ENCODE assay signal across 28 mouse cellular contexts in genomic region chr4:40160591-40161434, GRCm38 (mm10). TPM values are rescaled to one million over a fixed set of nuclear protein-coding genes. Genes with fewer than 3 reads are reported as not detected.
A peak's percentile ranks its signal among the peaks of the same experiment; 100 is the strongest.
DNase-seq lines count a peak whose midpoint lies in the region; ATAC-seq and TF ChIP-seq lines count a peak whose summit lies in the region.
"Had no signal": no experiment of that assay in that cellular context is flagged by ENCODE, and none has a peak within 500 bp of the region (broad histone marks: within the 10 kb centered on the region; RNA-seq: fewer than 3 reads in every experiment).

No protein-coding gene starts in this region.

- H3K27ac ChIP-seq in intestine, postnatal 0 days (ENCODE audit: low read depth, low read length), result no peak overlapping the region
- H3K27ac ChIP-seq in intestine, embryonic 15.5 days, result no peak overlapping the region
- H3K27ac ChIP-seq in lung, postnatal 0 days (ENCODE audit: low read length), result no peak overlapping the region
- H3K27ac ChIP-seq in MEL (ENCODE audit: control insufficient read depth, low read depth, low read length), result no peak overlapping the region
- H3K27ac ChIP-seq in small intestine, adult 2 months (ENCODE audit: insufficient read depth, low read depth, low read length), result no peak overlapping the region
- H3K27ac ChIP-seq: embryonic facial prominence, embryonic 13.5 days; heart, embryonic 13.5 days; limb, embryonic 15.5 days had no signal

- no peaks in the 10 kb centered on the region for H3K79me2 ChIP-seq in MEL (ENCODE audit: control insufficient read depth, insufficient read depth, low read length, poor library complexity)

- no peaks in the 10 kb centered on the region for H3K9me3 ChIP-seq in intestine, postnatal 0 days (ENCODE audit: control insufficient read depth)
- H3K9me3 ChIP-seq in intestine, embryonic 15.5 days, result no peaks in the 10 kb centered on the region
- H3K9me3 ChIP-seq in lung, postnatal 0 days (ENCODE audit: low read length), result no peaks in the 10 kb centered on the region
- no peaks in the 10 kb centered on the region for H3K9me3 ChIP-seq in MEL (replicated peaks; ENCODE audit: insufficient read depth, low read length)
- H3K9me3 ChIP-seq: embryonic facial prominence, embryonic 13.5 days; heart, embryonic 13.5 days; limb, embryonic 15.5 days had no signal

- no peak for TF ChIP-seq RAD21 in MEL (IDR thresholded peaks at IDR 0.05; ENCODE audit: low read depth, low read length)

- TF ChIP-seq CTCF in intestine, postnatal 0 days (IDR thresholded peaks at IDR 0.05; ENCODE audit: low read depth), result peak; percentile 21; the same call in 1 of the 2 replicates
- TF ChIP-seq CTCF in lung, postnatal 0 days (IDR thresholded peaks at IDR 0.05), result peak; percentile 36
- peak in 2 of 3 experiments; percentile 22 to 27; a peak in 3 of 6 replicates for TF ChIP-seq CTCF in MEL (IDR thresholded peaks at IDR 0.05 in 2 of 3, conservative IDR thresholded peaks at IDR 0.05 in 1 of 3; ENCODE audit: control insufficient read depth in 1 of 3, insufficient read depth in 1 of 3, low read depth in 2 of 3, low read length in 3 of 3, poor library complexity in 1 of 3, severe bottlenecking in 1 of 3)
- peak; percentile 29; the same call in 1 of the 2 replicates for TF ChIP-seq CTCF in small intestine, adult 2 months (IDR thresholded peaks at IDR 0.05; ENCODE audit: extremely low read depth, insufficient read length, insufficient replicate concordance, low read depth, low read length)

- peaks cover 16% of the 10 kb centered on the region for H3K36me3 ChIP-seq in intestine, postnatal 0 days (ENCODE audit: control insufficient read depth, insufficient read depth)
- H3K36me3 ChIP-seq in intestine, embryonic 15.5 days, result peaks cover 6% of the 10 kb centered on the region; the same call in 1 of the 2 replicates
- H3K36me3 ChIP-seq in lung, postnatal 0 days (ENCODE audit: insufficient read depth, low read length), result 0 out of 2 replicates have a peak, but pooled peaks cover 3% of the 10 kb centered on the region
- H3K36me3 ChIP-seq in MEL (ENCODE audit: control insufficient read depth in 1 of 2, insufficient read depth in 2 of 2, low read length in 2 of 2), result no peaks in the 10 kb centered on the region; a peak in 1 of 4 replicates
- H3K36me3 ChIP-seq in small intestine, adult 2 months (ENCODE audit: control insufficient read depth, insufficient read depth, low read length), result peaks cover 16% of the 10 kb centered on the region

- peaks cover 5% of the 10 kb centered on the region; the same call in 1 of the 2 replicates for H3K4me1 ChIP-seq in intestine, postnatal 0 days (replicated peaks; ENCODE audit: control insufficient read depth, insufficient read depth, low read length)
- peaks cover 17% of the 10 kb centered on the region for H3K4me1 ChIP-seq in intestine, embryonic 15.5 days (replicated peaks)
- peaks cover 19% of the 10 kb centered on the region; the same call in 1 of the 2 replicates for H3K4me1 ChIP-seq in lung, postnatal 0 days (ENCODE audit: insufficient read depth, low read depth, low read length)
- no peaks in the 10 kb centered on the region for H3K4me1 ChIP-seq in MEL (ENCODE audit: control insufficient read depth in 1 of 2, insufficient read depth in 2 of 2, low read length in 2 of 2)
- H3K4me1 ChIP-seq in small intestine, adult 2 months (ENCODE audit: control insufficient read depth, insufficient read depth, insufficient read length, low read length), result no peaks in the 10 kb centered on the region; the same call in 1 of the 2 replicates
- H3K4me1 ChIP-seq: embryonic facial prominence, embryonic 13.5 days had no signal

- no peaks in the 10 kb centered on the region for H3K27me3 ChIP-seq in intestine, postnatal 0 days (replicated peaks; ENCODE audit: control insufficient read depth, insufficient read depth, low read length)
- H3K27me3 ChIP-seq in intestine, embryonic 15.5 days (replicated peaks), result no peaks in the 10 kb centered on the region
- H3K27me3 ChIP-seq in lung, postnatal 0 days (replicated peaks; ENCODE audit: insufficient read depth, low read length), result no peaks in the 10 kb centered on the region
- no peaks in the 10 kb centered on the region for H3K27me3 ChIP-seq in MEL (ENCODE audit: control insufficient read depth in 1 of 2, insufficient read depth in 2 of 2, low read length in 2 of 2)
- H3K27me3 ChIP-seq in small intestine, adult 2 months (ENCODE audit: control insufficient read depth, insufficient read depth, low read length), result no peaks in the 10 kb centered on the region
- H3K27me3 ChIP-seq: embryonic facial prominence, embryonic 13.5 days; heart, embryonic 13.5 days; limb, embryonic 15.5 days; megakaryocyte, embryonic 14.5 days had no signal

- no peak overlapping the region for H3K4me2 ChIP-seq in intestine, postnatal 0 days (replicated peaks; ENCODE audit: low read depth)
- H3K4me2 ChIP-seq in intestine, embryonic 15.5 days (replicated peaks), result no peak overlapping the region
- no peak overlapping the region for H3K4me2 ChIP-seq in lung, postnatal 0 days (replicated peaks; ENCODE audit: low read depth, low read length)
- H3K4me2 ChIP-seq: embryonic facial prominence, embryonic 13.5 days; heart, embryonic 13.5 days; limb, embryonic 15.5 days had no signal

- no peak overlapping the region for H3K9ac ChIP-seq in intestine, postnatal 0 days (ENCODE audit: low read depth, low read length)
- no peak overlapping the region for H3K9ac ChIP-seq in intestine, embryonic 15.5 days
- H3K9ac ChIP-seq in lung, postnatal 0 days (replicated peaks; ENCODE audit: low read depth), result no peak overlapping the region
- no peak overlapping the region for H3K9ac ChIP-seq in MEL (ENCODE audit: control insufficient read depth, low read depth, low read length, poor library complexity, severe bottlenecking)
- H3K9ac ChIP-seq: embryonic facial prominence, embryonic 13.5 days; heart, embryonic 13.5 days; limb, embryonic 15.5 days had no signal

- TF ChIP-seq POLR2A in MEL (IDR thresholded peaks at IDR 0.05; ENCODE audit: control insufficient read depth in 1 of 2, insufficient read depth in 1 of 2, low read depth in 1 of 2, low read length in 2 of 2, poor library complexity in 1 of 2), result no peak
- no peak for TF ChIP-seq POLR2A in small intestine, adult 2 months (IDR thresholded peaks at IDR 0.05; ENCODE audit: low read depth, low read length)

- no peak overlapping the region for H3K4me3 ChIP-seq in intestine, postnatal 0 days (ENCODE audit: low read depth, low read length)
- H3K4me3 ChIP-seq in intestine, embryonic 15.5 days (replicated peaks), result no peak overlapping the region
- no peak overlapping the region for H3K4me3 ChIP-seq in lung, postnatal 0 days (ENCODE audit: low read depth, low read length)
- no peak overlapping the region for H3K4me3 ChIP-seq in MEL (ENCODE audit: control insufficient read depth in 1 of 2, insufficient read depth in 1 of 2, low read depth in 2 of 2, low read length in 2 of 2)
- H3K4me3 ChIP-seq in small intestine, adult 2 months (ENCODE audit: low read depth, low read length), result no peak overlapping the region
- H3K4me3 ChIP-seq: embryonic facial prominence, embryonic 13.5 days; erythroblast, embryonic 14.5 days; heart, embryonic 13.5 days; limb, embryonic 15.5 days; megakaryocyte, embryonic 14.5 days had no signal

- ATAC-seq in intestine, postnatal 0 days, result no peak
- no peak for ATAC-seq in intestine, embryonic 15.5 days
- ATAC-seq in lung, postnatal 0 days, result no peak
- ATAC-seq: forebrain, embryonic 14.5 days; midbrain, embryonic 16.5 days had no signal

- no peak for TF ChIP-seq EP300 in lung, postnatal 0 days (IDR thresholded peaks at IDR 0.05)
- TF ChIP-seq EP300 in MEL (IDR thresholded peaks at IDR 0.05; ENCODE audit: low read depth in 1 of 2, low read length in 2 of 2), result no peak

- 93% methylated on average over 8 of the region's 8 CpGs for WGBS in intestine, postnatal 0 days
- WGBS in intestine, embryonic 15.5 days, result 92% methylated on average over 8 of the region's 8 CpGs
- WGBS in lung, postnatal 0 days, result 92% methylated on average over 8 of the region's 8 CpGs
- WGBS in small intestine, adult 2 months, result 93% methylated on average over 8 of the region's 8 CpGs

- no peak for DNase-seq in lung, postnatal 0 days (ENCODE audit: low spot score)
- DNase-seq in lung, postnatal 14 days, result no peak
- DNase-seq in MEL (ENCODE audit: low read depth, low spot score), result no peak
- no peak for DNase-seq in right cerebral cortex, postnatal 4 days
- DNase-seq in left cerebral cortex, adult 11 months (ENCODE audit: low spot score), result no peak
- DNase-seq: adrenal gland, postnatal 10 days; cerebellum, adult 18-20 months; cerebellum, postnatal 25 days; embryo, embryonic 11 days; gastrocnemius, postnatal 10 days; heart, adult 18-20 months; heart, postnatal 14 days; kidney, adult 9 months; kidney, postnatal 25 days; layer of hippocampus, adult 9-11 months; left cerebral cortex, postnatal 4 days; lung, adult 18-20 months; thymus, postnatal 25 days had no signal

TF ChIP-seq in MEL, 35 proteins besides CTCF, POLR2A, EP300 and RAD21 (continues in another document):
- TF ChIP-seq MEF2A (IDR thresholded peaks at IDR 0.05; ENCODE audit: extremely low read depth, insufficient replicate concordance, low read depth, low read length, poor library complexity, severe bottlenecking), result no peak
- TF ChIP-seq BHLHE40 (IDR thresholded peaks at IDR 0.05; ENCODE audit: borderline replicate concordance, low read depth, low read length), result no peak
- no peak for TF ChIP-seq MAZ (IDR thresholded peaks at IDR 0.05; ENCODE audit: low read depth, low read length)
- no peak for TF ChIP-seq HCFC1 (IDR thresholded peaks at IDR 0.05; ENCODE audit: low read depth, low read length)
- no peak for TF ChIP-seq MAFK (IDR thresholded peaks at IDR 0.05; ENCODE audit: borderline replicate concordance, low read depth, low read length)
- no peak for TF ChIP-seq UBTF (IDR thresholded peaks at IDR 0.05; ENCODE audit: borderline replicate concordance, insufficient read depth, low read depth, low read length)
- no peak for TF ChIP-seq ETS1 (IDR thresholded peaks at IDR 0.05; ENCODE audit: low read depth, low read length)
- TF ChIP-seq ZKSCAN1 (IDR thresholded peaks at IDR 0.05; ENCODE audit: low read depth, low read length), result no peak
- no peak for TF ChIP-seq CHD2 (IDR thresholded peaks at IDR 0.05; ENCODE audit: low read length)
- TF ChIP-seq SMC3 (IDR thresholded peaks at IDR 0.05; ENCODE audit: low read depth, low read length), result no peak
- TF ChIP-seq CHD1 (IDR thresholded peaks at IDR 0.05; ENCODE audit: low read depth, low read length), result no peak
- no peak for TF ChIP-seq NELFE (IDR thresholded peaks at IDR 0.05; ENCODE audit: low read depth, low read length)

RNA-seq across cellular contexts. Expression of gene Aco1, which starts 17.9 kb away (rescaled TPM):
- polyA plus RNA-seq in intestine, postnatal 0 days (2015; fragmentation: Nextera tagmentation; extraction: Ambion mirVana), result 55.6 and 61.3 TPM in 2 replicates
- 66.9 and 68.1 TPM in 2 replicates for polyA plus RNA-seq in intestine, embryonic 15.5 days (2015; fragmentation: Nextera tagmentation; extraction: Ambion mirVana)
- 38.0 and 46.0 TPM in 2 replicates for polyA plus RNA-seq in lung, postnatal 0 days (2015; fragmentation: Nextera tagmentation; extraction: Ambion mirVana)
- 27.8 and 28.7 TPM in 2 replicates for total RNA-seq in MEL (2012; rRNA removed)
- 10 to 100 TPM in 1 of 2 experiments, not detected in 1; 33.6 TPM for polyA plus RNA-seq in MEL (2012; ENCODE audit: insufficient read depth in 1 of 2, insufficient read length in 2 of 2, low read depth in 1 of 2, low replicate concordance in 2 of 2, missing spikeins in 1 of 2)
- polyA plus RNA-seq in small intestine, adult 2 months (2012; rRNA removed), result 26.2 and 58.2 TPM in 2 replicates
